Mouse (Mus musculus): ENCODE results near the gene Gmcl1.

Gmcl1 gene

GRCm38 (mm10) chr6:86658501-86658900 is 74.7 kb downstream of the Gmcl1 start:
- no peak for DNase-seq

GRCm38 (mm10) chr6:86654270-86654916 is 78.8 kb downstream of the Gmcl1 start:
- DNase-seq, result no peak

- DNase-seq, result no peak
Observed at GRCm38 (mm10) chr6:86653026-86653425, 80.2 kb downstream of the Gmcl1 start.

GRCm38 (mm10) chr6:86646143-86646542 is 87.0 kb downstream of the Gmcl1 start:
- DNase-seq, result no peak

- no peak for DNase-seq
Observed at GRCm38 (mm10) chr6:86645551-86645950, 87.6 kb downstream of the Gmcl1 start.

GRCm38 (mm10) chr6:86644775-86645400 is 88.3 kb downstream of the Gmcl1 start:
- no peak for DNase-seq
